Mouse (Mus musculus): ENCODE data around the gene Adgrf4. TPM values are rescaled to one million over a fixed set of nuclear protein-coding genes. Genes with fewer than 3 reads are reported as not detected.
A peak's percentile ranks its signal among the peaks of the same experiment; 100 is the strongest.

Gene Adgrf4
- total and polyA plus RNA-seq, 3 experiments, result not detected

DNA sequence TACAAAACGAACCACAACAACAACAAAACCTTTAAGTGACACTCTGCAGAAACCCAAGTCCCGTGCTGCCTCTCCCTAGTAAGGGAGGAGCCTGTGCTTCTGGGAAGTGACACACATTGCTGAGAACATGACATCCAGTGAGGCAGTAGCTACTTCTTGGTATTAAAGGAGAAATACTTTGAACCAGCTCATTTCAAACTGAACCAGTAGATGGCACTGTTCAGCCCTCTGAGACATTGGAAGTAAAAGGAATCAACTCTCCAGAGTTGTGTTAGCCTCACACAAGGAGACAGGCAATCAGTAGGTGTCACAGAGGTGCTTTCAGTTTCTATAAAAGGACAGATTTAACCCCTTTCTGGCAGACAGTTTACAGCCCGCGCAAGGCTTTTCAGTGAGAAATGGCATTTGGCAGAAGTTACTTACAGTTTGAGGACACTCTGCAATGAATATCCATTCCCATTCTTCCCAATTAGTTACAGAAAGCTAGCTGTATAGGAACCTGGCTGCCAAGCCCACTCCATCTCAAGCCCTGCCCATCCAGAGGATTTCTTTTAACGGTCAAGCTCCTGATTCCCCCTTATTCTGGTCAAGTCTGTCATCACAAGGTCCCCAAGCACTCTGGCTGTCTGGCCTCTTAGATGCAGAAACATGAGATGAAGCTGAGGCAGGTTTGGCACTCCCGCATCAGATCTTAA lies 78.9 kb downstream of the Adgrf4 start:
- no peaks in the 10 kb centered on the region for H3K9me3 ChIP-seq (replicated peaks; ENCODE audit: insufficient read depth, low read length)
- TF ChIP-seq CTCF (IDR thresholded peaks at IDR 0.05 in 2 of 3, conservative IDR thresholded peaks at IDR 0.05 in 1 of 3; ENCODE audit: control insufficient read depth in 1 of 3, insufficient read depth in 1 of 3, low read depth in 2 of 3, low read length in 3 of 3, poor library complexity in 1 of 3, severe bottlenecking in 1 of 3), result peak in 2 of 3 experiments; percentile 38 to 64; a peak in 4 of 6 replicates
- no peak for TF ChIP-seq BHLHE40 (IDR thresholded peaks at IDR 0.05; ENCODE audit: borderline replicate concordance, low read depth, low read length)
- peak; percentile 38 for TF ChIP-seq RAD21 (IDR thresholded peaks at IDR 0.05; ENCODE audit: low read depth, low read length)
- peak; percentile 18; the same call in 1 of the 2 replicates for TF ChIP-seq ZC3H11A (IDR thresholded peaks at IDR 0.05; ENCODE audit: low read depth, low read length)
- no peak for TF ChIP-seq TBP (IDR thresholded peaks at IDR 0.05; ENCODE audit: low read depth, low read length)
- TF ChIP-seq MAZ (IDR thresholded peaks at IDR 0.05; ENCODE audit: low read depth, low read length), result no peak
- TF ChIP-seq SMC3 (IDR thresholded peaks at IDR 0.05; ENCODE audit: low read depth, low read length), result peak; percentile 62
- no peak overlapping the region for H3K27ac ChIP-seq (ENCODE audit: control insufficient read depth, low read depth, low read length)
- no peak overlapping the region for H3K4me3 ChIP-seq (ENCODE audit: control insufficient read depth in 1 of 2, insufficient read depth in 1 of 2, low read depth in 2 of 2, low read length in 2 of 2)
- no peaks in the 10 kb centered on the region for H3K79me2 ChIP-seq (ENCODE audit: control insufficient read depth, insufficient read depth, low read length, poor library complexity)
- H3K36me3 ChIP-seq (ENCODE audit: control insufficient read depth in 1 of 2, insufficient read depth in 2 of 2, low read length in 2 of 2), result no peaks in the 10 kb centered on the region
- DNase-seq (ENCODE audit: low read depth, low spot score), result peak; percentile 45
- H3K4me1 ChIP-seq (ENCODE audit: control insufficient read depth in 1 of 2, insufficient read depth in 2 of 2, low read length in 2 of 2), result no peaks in the 10 kb centered on the region
- no peak overlapping the region for H3K9ac ChIP-seq (ENCODE audit: control insufficient read depth, low read depth, low read length, poor library complexity, severe bottlenecking)
- H3K27me3 ChIP-seq (ENCODE audit: control insufficient read depth in 1 of 2, insufficient read depth in 2 of 2, low read length in 2 of 2), result no peaks in the 10 kb centered on the region

DNA sequence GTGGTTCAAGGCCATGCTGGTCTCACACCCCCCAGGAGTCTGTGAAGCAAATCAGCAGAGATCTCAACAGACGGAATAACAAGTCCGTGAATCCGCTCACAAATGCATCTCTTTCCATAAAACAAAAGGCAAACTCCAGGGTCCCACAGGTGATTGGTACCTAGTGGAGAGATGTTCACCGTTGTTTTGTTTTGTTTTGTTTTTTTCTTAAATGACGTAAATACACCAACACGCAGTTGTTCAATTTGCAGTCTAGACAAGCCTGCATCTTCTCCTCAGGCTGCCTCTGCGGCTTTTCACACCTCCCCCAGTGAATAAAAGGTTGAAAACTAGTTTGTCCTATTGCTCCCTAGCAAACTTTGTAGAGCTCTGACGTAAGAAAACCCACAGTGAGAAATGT lies 80.8 kb downstream of the Adgrf4 start, which contains the start of gene Opn5:
Gene Opn5 (minus strand): TSS at position 101 of the 400 bp plus-strand sequence.
- no peaks in the 10 kb centered on the region for H3K36me3 ChIP-seq (ENCODE audit: control insufficient read depth in 1 of 2, insufficient read depth in 2 of 2, low read length in 2 of 2)
- H3K79me2 ChIP-seq (ENCODE audit: control insufficient read depth, insufficient read depth, low read length, poor library complexity), result no peaks in the 10 kb centered on the region
- TF ChIP-seq UBTF (IDR thresholded peaks at IDR 0.05; ENCODE audit: borderline replicate concordance, insufficient read depth, low read depth, low read length) (no peak), GATA1 (IDR thresholded peaks at IDR 0.05; ENCODE audit: low read depth, low read length) (no peak), MAZ (IDR thresholded peaks at IDR 0.05; ENCODE audit: low read depth, low read length) (no peak), ZNF384 (IDR thresholded peaks at IDR 0.05; ENCODE audit: low read depth, low read length) (no peak), CHD2 (IDR thresholded peaks at IDR 0.05; ENCODE audit: low read length) (no peak), MAX (IDR thresholded peaks at IDR 0.05; ENCODE audit: low read length) (no peak), KAT2A (conservative IDR thresholded peaks at IDR 0.05; ENCODE audit: low read depth, low read length) (no peak), SIN3A (IDR thresholded peaks at IDR 0.05; ENCODE audit: low read length) (no peak), CTCF (IDR thresholded peaks at IDR 0.05 in 2 of 3, conservative IDR thresholded peaks at IDR 0.05 in 1 of 3; ENCODE audit: control insufficient read depth in 1 of 3, insufficient read depth in 1 of 3, low read depth in 2 of 3, low read length in 3 of 3, poor library complexity in 1 of 3, severe bottlenecking in 1 of 3) (no peak), RAD21 (IDR thresholded peaks at IDR 0.05; ENCODE audit: low read depth, low read length) (no peak), MEF2A (IDR thresholded peaks at IDR 0.05; ENCODE audit: extremely low read depth, insufficient replicate concordance, low read depth, low read length, poor library complexity, severe bottlenecking) (no peak), MXI1 (IDR thresholded peaks at IDR 0.05; ENCODE audit: low read depth, low read length) (no peak), RCOR1 (IDR thresholded peaks at IDR 0.05; ENCODE audit: low read depth, low read length) (no peak), ELF1 (IDR thresholded peaks at IDR 0.05; ENCODE audit: low read depth, low read length) (no peak), ZC3H11A (IDR thresholded peaks at IDR 0.05; ENCODE audit: low read depth, low read length) (no peak), JUND (IDR thresholded peaks at IDR 0.05; ENCODE audit: low read depth, low read length) (no peak)
- DNase-seq (ENCODE audit: low read depth, low spot score), result no peak
- H3K9ac ChIP-seq (ENCODE audit: control insufficient read depth, low read depth, low read length, poor library complexity, severe bottlenecking), result no peak within 1 kb of the TSS
- no peaks in the 10 kb centered on the region for H3K27me3 ChIP-seq (ENCODE audit: control insufficient read depth in 1 of 2, insufficient read depth in 2 of 2, low read length in 2 of 2)
- no peak within 1 kb of the TSS for H3K27ac ChIP-seq (ENCODE audit: control insufficient read depth, low read depth, low read length)
- H3K4me3 ChIP-seq (ENCODE audit: control insufficient read depth in 1 of 2, insufficient read depth in 1 of 2, low read depth in 2 of 2, low read length in 2 of 2), result no peak within 1 kb of the TSS
- no peaks in the 10 kb centered on the region for H3K4me1 ChIP-seq (ENCODE audit: control insufficient read depth in 1 of 2, insufficient read depth in 2 of 2, low read length in 2 of 2)
- H3K9me3 ChIP-seq (replicated peaks; ENCODE audit: insufficient read depth, low read length), result no peaks in the 10 kb centered on the region
